Mouse (Mus musculus) left cerebral cortex, postnatal 36 days (tissue): ENCODE results near the gene Stub1. TPM values are rescaled to one million over a fixed set of nuclear protein-coding genes. Genes with fewer than 3 reads are reported as not detected.
A peak's percentile ranks its signal among the peaks of the same experiment; 100 is the strongest.

Experiments
- DNase-seq, 2 experiments: peaks; one replicate each; pipeline ENCODE4 v3.0.0; 2021 to 2022; ENCODE audit warnings: low spot score in 2 of 2, mixed read lengths in 1 of 2
- intact Hi-C: fragments of 180-260 bp; cut with DNase I; formaldehyde crosslinking; loops from one replicate; pipeline ENCODE4 v1.15.1; 2025
- total RNA-seq, 2 experiments: library from RNA; stranded (reverse); gene quantifications; 2 replicates each; pipeline ENCODE4 v1.2.3; 2021

The Stub1 gene
- total RNA-seq, 2 experiments from 2014 or later: 171 to 188 TPM

- intact Hi-C loops: loop anchor here (1.0 to 10.0 kb wide), 3 partner anchors 28 to 226 kb away; partner anchors contain the start of genes Lmf1, Narfl and Sox8
- no peak for DNase-seq
Observed at GRCm38 (mm10) chr17:25801029-25801428, 32.2 kb downstream of the Stub1 start.

DNA sequence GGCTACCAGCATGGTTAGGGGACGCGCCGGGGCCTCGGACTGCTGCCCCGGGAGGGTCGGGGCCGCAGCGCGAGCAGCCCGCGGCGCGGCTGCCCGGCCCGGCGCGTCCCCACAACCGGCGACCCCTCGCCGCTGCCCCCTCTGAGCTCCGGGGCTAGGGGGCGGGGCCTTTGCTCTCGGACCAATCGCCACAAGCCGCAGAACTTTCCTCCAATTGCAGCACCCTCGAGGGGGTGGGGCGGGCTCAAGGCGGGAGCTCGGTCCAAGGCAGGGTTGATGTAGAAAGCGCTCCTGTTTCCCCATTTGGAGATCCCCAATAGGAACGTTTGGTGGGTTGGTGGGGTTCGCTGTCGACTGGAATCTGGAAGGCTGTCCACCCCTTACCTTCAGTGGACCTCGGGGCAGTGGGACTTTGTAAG is 36.2 kb downstream of the Stub1 start, which contains the start of gene Metrn:
Gene Metrn, minus strand, starts transcription at position 186 of the 419 bp plus-strand sequence.
- intact Hi-C loops: loop anchor here (1.0 kb wide), 1 partner anchor 24 kb away; the partner anchor contains the start of gene Narfl
- peak; percentile 69 for DNase-seq

- intact Hi-C loops: no loop called here
- DNase-seq: no peak
Observed at GRCm38 (mm10) chr17:25796211-25796771, 36.9 kb downstream of the Stub1 start.

DNA sequence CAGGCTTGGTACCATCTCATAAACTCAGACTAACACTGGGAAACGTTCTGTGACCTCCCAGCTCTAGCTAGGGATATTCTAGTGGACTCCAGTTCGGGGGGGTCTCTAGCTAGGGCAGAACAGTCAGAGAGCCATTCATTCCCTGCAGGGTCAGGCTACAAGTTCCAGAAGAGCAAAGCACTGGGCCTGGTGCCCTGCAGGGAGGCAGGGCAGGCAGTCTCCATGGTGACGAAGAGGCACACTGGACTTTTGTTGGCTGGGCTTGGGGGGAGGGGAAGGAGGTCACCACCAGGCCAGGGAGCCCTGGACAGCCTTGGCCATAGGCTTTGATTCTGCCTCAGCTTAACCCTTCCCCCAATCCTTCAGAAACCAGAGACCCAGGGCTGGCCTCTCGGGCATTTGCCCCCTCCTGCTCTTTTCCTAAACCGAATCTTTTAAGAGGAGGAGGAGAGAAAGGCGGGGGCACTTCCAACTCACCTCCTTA is 37.6 kb downstream of the Stub1 start, which contains the start of gene AC134908.4:
Gene AC134908.4, minus strand, starts transcription at position 51 of the 484 bp plus-strand sequence.
- intact Hi-C loops: no loop called here
- DNase-seq: no peak

DNA sequence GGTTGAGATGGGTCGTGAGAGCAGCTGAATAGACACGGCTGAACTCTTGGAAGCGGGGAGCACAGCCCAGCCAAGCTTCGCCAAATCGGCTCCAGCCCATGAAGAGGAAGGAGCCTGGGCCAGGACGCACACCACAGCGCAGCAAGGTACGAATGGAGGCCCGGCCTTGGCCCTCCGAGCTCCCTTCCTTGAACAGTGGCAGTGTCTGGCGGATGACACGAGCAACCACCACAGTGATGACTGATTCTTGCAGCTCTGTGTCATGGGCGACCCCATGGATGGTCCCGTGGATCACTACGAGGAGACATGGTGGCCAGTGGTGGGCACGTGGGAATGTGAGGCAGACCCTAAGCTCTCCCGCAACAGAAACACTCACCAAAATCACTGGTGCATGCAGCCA is 38.2 kb downstream of the Stub1 start:
- intact Hi-C loops: loop anchor here (5.0 kb wide), 1 partner anchor 318 kb away; no protein-coding TSS in a partner anchor
- DNase-seq: no peak

DNA sequence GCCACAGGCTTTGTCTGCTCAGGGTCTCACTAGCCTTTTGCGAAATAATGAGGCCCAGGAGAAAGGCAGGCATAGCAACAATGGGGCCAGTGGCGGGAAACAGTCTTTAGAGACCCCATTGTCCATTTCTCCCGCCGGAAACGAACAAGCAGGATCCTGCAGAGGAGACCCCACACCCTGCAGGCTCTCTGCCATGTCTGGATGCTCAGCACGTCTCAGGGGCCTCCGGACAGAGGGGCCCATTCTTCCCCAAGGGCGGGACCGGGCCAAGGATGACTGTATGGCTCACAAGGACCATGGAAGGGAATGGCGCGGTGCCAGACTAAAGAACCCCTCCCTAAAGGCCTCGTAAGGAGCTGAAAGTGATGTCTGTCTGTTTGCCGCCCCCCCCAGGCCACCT is 39.0 kb downstream of the Stub1 start:
- no peak for DNase-seq
- intact Hi-C loops: loop anchor here (5.0 kb wide), 1 partner anchor 317 kb away; no protein-coding TSS in a partner anchor

GRCm38 (mm10) chr17:25792615-25793014 is 40.6 kb downstream of the Stub1 start, which contains the start of gene Fam173a:
Gene Fam173a (minus strand): TSS chr17:25792901.
- intact Hi-C loops: loop anchor here (5.0 kb wide), 1 partner anchor 315 kb away; no protein-coding TSS in a partner anchor
- DNase-seq: peak; percentile 54 to 69

- intact Hi-C loops: loop anchor here (5.0 kb wide), 1 partner anchor 315 kb away; no protein-coding TSS in a partner anchor
- DNase-seq: peak; percentile 89
Observed at GRCm38 (mm10) chr17:25791843-25792527, 41.2 kb downstream of the Stub1 start.

DNA sequence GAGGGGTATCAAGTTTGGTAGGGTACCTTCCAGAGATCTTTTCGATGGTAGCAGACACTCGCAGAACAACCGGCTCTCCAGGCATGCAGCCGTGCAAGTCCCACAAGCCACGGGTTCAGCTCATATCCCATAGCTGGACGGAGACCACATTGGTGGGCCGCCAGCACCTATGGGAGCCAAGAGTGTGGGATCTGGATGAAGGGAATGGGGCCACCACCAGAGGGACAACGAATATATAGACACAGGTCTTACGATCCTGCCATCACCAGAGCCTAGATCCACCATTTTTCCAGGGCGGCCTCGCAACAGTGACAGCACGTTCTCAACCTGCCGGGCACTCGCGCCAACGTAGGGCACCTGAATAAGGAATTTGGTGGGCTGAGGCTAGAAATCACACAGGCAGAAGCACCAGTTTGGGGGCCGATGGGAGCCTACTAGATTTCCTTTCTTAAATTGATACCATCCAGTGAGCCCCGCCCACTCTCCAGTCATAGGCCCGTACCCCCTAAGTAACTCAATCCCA is 41.8 kb downstream of the Stub1 start:
- intact Hi-C loops: loop anchor here (5.0 kb wide), 1 partner anchor 314 kb away; no protein-coding TSS in a partner anchor
- no peak for DNase-seq

DNA sequence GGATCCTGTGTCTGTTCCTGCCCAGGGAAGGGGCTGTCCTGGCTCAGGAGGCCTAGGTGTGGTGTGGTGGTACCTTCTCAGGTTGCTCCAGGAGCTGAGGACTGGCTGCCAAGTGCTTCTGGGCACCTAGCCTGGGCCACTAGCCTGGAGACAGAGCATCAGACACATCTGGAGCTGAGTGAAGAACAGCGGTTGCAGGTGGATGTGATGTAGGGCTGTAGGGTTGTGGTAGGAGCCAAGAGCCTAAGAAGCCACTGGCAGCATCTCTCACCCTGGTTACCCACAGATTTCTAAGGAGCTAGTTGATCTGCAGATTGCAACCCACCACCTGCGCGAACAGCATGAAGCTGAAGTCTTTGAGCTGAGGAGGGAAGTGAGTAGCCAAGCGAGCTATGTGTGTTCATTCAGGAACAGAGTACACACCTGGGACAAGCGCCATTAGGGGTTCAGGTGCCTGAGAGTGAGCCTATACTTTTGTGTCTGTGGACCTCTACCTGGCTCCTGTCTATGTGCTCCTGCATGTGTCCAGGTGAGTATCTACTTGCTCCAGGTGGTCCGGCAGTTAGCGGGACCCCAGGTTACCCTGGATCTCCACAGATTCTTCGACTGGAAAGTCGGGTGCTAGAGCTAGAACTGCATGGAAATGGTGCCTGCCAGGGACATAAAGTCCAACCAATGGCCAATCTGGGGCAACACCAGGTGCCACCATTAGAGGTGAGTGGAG is 46.3 kb downstream of the Stub1 start:
- DNase-seq: no peak
- intact Hi-C loops: no loop called here

DNA sequence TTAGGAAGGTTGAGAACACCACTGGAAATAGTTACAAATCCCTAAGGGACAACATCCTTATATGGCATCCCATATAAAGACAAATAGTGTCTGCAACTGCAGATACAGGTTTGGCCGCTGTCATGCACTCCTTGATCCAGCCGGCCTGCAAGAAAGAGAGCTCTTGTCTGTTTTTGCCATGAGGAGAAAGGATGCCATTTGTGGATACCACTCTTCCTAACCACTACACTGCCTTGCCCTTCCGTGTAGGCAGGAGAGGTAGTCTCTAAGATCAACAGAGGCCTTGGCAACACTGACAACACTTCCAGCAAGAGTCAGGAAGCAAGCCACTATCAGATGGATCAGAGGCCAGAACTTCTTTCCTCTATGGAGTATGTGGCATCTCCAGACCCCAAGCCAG is 46.9 kb downstream of the Stub1 start, which contains the start of gene Ccdc78:
Gene Ccdc78, plus strand, starts transcription at position 301 of the 400 bp plus-strand sequence.
- DNase-seq: no peak
- intact Hi-C loops: no loop called here

- DNase-seq: peak; percentile 96 to 98
- intact Hi-C loops: no loop called here
Observed at GRCm38 (mm10) chr17:25785281-25785745, 47.9 kb downstream of the Stub1 start, which contains the start of gene Haghl. Gene Haghl (minus strand): TSS chr17:25785673.

DNA sequence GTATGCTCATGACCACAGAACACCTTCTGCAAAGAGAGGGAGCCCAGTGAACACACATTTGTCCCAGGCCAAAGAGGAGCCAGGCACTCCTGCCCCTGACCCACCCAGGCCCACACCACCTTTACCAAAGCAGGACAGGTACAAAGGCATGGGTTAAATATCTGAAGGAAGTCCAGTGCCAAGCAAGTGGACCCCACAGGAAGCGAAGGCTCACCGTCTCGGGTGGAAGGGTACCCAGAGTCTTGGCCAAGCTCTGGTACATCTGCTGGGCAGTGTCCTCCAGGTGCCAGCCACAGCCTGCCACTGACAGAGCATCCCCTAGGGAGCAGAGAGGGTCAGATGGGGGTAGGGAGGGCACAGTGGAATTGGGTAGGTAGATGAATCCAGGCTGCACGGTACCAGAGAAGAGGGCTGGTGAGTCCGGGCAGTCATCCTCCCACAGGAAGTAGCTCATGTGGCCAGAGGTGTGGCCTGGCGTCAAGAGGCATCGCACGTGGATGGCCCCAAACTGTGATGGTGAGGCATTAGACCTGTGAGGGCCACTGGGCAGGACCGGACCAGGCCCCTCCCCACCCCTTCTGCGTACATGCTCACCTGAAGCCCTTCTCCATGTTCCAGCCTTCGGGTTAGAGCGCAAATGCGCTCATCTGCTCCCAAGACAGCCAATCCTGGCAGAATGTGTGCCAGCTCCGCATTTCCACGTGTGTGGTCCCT is 49.2 kb downstream of the Stub1 start:
- intact Hi-C loops: no loop called here
- no peak for DNase-seq

DNA sequence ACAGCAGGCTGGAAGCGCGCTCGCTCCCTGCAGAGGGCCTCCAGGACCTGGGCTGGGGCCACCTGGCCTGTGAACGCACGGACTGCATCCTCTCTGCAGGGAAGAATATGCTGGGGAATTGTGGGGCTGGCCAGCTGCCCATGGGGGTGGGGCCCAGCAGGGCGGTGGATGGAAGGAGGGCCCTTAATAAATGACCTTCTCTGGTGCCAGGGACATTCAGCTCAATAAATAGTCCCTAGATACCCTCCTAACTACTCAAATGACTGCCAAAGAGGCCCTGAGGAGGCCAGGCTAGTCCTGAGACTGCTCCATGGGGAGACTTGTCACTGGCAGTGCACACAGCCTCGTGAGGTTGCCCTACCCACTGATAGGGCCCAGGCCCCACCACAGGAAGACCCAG is 50.1 kb downstream of the Stub1 start:
- DNase-seq: no peak
- intact Hi-C loops: no loop called here

DNA sequence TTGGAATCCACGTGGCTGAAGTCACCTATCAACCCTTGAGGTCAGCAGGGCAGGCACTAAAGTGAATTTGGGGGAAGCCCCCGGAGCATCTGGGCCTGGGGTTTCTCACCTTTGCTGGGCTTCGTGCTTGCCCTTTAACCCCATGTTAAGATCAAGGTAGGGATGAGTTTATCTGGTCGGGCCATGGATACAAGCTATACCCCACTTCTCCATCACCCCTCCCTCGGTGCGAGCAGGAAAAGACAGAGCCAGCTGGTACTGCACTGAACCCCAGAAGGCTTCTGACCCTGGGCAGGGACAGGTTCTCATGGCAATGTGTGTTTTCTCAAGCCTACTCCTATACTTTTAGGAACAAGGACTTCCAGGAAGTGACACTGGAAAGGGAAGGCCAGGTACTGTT is 51.9 kb downstream of the Stub1 start:
- intact Hi-C loops: no loop called here
- no peak for DNase-seq
